Mouse (Mus musculus): ENCODE measurements at regions not wholly inside any gene's neighbourhood (a gene's known extent, or its start where the extent isn't known, plus 50 kb on each side); places are given as distances from the start of the nearest gene placed in this dataset.

GRCm38 (mm10) chr10:67697401-67698195 lies 148.8 kb upstream of the Ado start:
- no peak for TF ChIP-seq CTCF (IDR thresholded peaks at IDR 0.05; ENCODE audit: control insufficient read depth, insufficient read depth, insufficient read length)
- no peak for TF ChIP-seq USF1 (IDR thresholded peaks at IDR 0.05; ENCODE audit: low read depth)
- no peak for TF ChIP-seq MAX (IDR thresholded peaks at IDR 0.05)
- TF ChIP-seq MYOD1 (IDR thresholded peaks at IDR 0.05; ENCODE audit: control insufficient read depth, insufficient read length, low read depth), result no peak
- no peak for TF ChIP-seq MYOG (IDR thresholded peaks at IDR 0.05; ENCODE audit: control insufficient read depth, extremely low read depth, insufficient read length)
- TF ChIP-seq FOSL1 (IDR thresholded peaks at IDR 0.05; ENCODE audit: insufficient read depth, low read length, poor library complexity, severe bottlenecking), result no peak

All from C2C12 (cell line).